In genomic region chr6:51177701-51178060, GRCm38 (mm10) we compare ENCODE assay signal across 9 mouse cellular contexts.
A peak's percentile ranks its signal among the peaks of the same experiment; 100 is the strongest.
DNase-seq lines count a peak whose midpoint lies in the region; ATAC-seq and TF ChIP-seq lines count a peak whose summit lies in the region.
"Had no signal": no experiment of that assay in that cellular context is flagged by ENCODE, and none has a peak within 500 bp of the region (broad histone marks: within the 10 kb centered on the region; RNA-seq: fewer than 3 reads in every experiment).

No protein-coding gene starts in this region.

- peak overlapping the region; percentile 44 for H3K4me3 ChIP-seq in heart, embryonic 11.5 days (ENCODE audit: low read depth, low read length)
- H3K4me3 ChIP-seq in C2C12 (ENCODE audit: insufficient read depth, poor library complexity, severe bottlenecking): peak overlapping the region; percentile 43
- H3K4me3 ChIP-seq in forebrain, embryonic 12.5 days (replicated peaks): peak overlapping the region; percentile 14
- peak overlapping the region; percentile 42 for H3K4me3 ChIP-seq in limb, embryonic 14.5 days (replicated peaks; ENCODE audit: low read length)

- no peak overlapping the region for H3K27ac ChIP-seq in heart, embryonic 11.5 days (ENCODE audit: low read depth, low read length)
- no peak overlapping the region for H3K27ac ChIP-seq in forebrain, embryonic 12.5 days
- no peak overlapping the region for H3K27ac ChIP-seq in limb, embryonic 14.5 days (replicated peaks; ENCODE audit: low read depth, low read length)

- peaks cover 11% of the 10 kb centered on the region for H3K4me1 ChIP-seq in heart, embryonic 11.5 days (ENCODE audit: control insufficient read depth, insufficient read depth, low read length)
- H3K4me1 ChIP-seq in forebrain, embryonic 12.5 days: peaks cover 16% of the 10 kb centered on the region
- H3K4me1 ChIP-seq in limb, embryonic 14.5 days (ENCODE audit: control insufficient read depth, insufficient read depth, low read length): peaks cover 14% of the 10 kb centered on the region

- no peak overlapping the region for H3K9ac ChIP-seq in heart, embryonic 11.5 days (ENCODE audit: low read depth, low read length)
- H3K9ac ChIP-seq in forebrain, embryonic 12.5 days: no peak overlapping the region
- H3K9ac ChIP-seq in limb, embryonic 14.5 days (ENCODE audit: low read depth, low read length, severe bottlenecking): peak overlapping the region; percentile 17; the same call in 1 of the 2 replicates

- WGBS in heart, embryonic 11.5 days (ENCODE audit: insufficient replicate concordance): under 1% methylated on average over 14 of the region's 14 CpGs
- WGBS in forebrain, embryonic 12.5 days: 1% methylated on average over 14 of the region's 14 CpGs
- WGBS in limb, embryonic 14.5 days: 2% methylated on average over 14 of the region's 14 CpGs

- no peaks in the 10 kb centered on the region for H3K9me3 ChIP-seq in heart, embryonic 11.5 days (replicated peaks; ENCODE audit: control insufficient read depth, low read length)
- H3K9me3 ChIP-seq in forebrain, embryonic 12.5 days: no peaks in the 10 kb centered on the region
- no peaks in the 10 kb centered on the region for H3K9me3 ChIP-seq in limb, embryonic 14.5 days (ENCODE audit: control insufficient read depth, low read length)

- H3ac ChIP-seq in C2C12 (ENCODE audit: control insufficient read depth, insufficient read length, low read depth): no peak overlapping the region

- H3K27me3 ChIP-seq in heart, embryonic 11.5 days (ENCODE audit: control insufficient read depth, insufficient read depth, low read length): peaks cover 37% of the 10 kb centered on the region
- no peaks in the 10 kb centered on the region for H3K27me3 ChIP-seq in C2C12 (ENCODE audit: control insufficient read depth, insufficient read depth, insufficient read length)
- peaks cover 66% of the 10 kb centered on the region for H3K27me3 ChIP-seq in forebrain, embryonic 12.5 days
- H3K27me3 ChIP-seq in limb, embryonic 14.5 days (ENCODE audit: control insufficient read depth, insufficient read depth, low read length): peaks cover 19% of the 10 kb centered on the region

- no peaks in the 10 kb centered on the region for H3K36me3 ChIP-seq in heart, embryonic 11.5 days (ENCODE audit: control insufficient read depth, insufficient read depth, low read length)
- no peaks in the 10 kb centered on the region for H3K36me3 ChIP-seq in C2C12 (ENCODE audit: control insufficient read depth, insufficient read depth)
- no peaks in the 10 kb centered on the region for H3K36me3 ChIP-seq in forebrain, embryonic 12.5 days (replicated peaks)
- H3K36me3 ChIP-seq in limb, embryonic 14.5 days (ENCODE audit: control insufficient read depth, insufficient read depth, low read length): no peaks in the 10 kb centered on the region

- no peak for DNase-seq in heart, postnatal 36 days
- no peak for DNase-seq in limb, embryonic 14.5 days (ENCODE audit: low spot score)
- no peak for DNase-seq in left cerebral cortex, adult 9 months (ENCODE audit: low spot score in 2 of 2)
- DNase-seq in layer of hippocampus, adult 9-10 months (ENCODE audit: low spot score): no peak
- DNase-seq: kidney, adult 9 months had no signal

- intact Hi-C loops in heart, postnatal 36 days (cut with DNase I): loop anchor here (5.0 to 10.0 kb wide), 6 partner anchors 835 to 1547 kb away; partner anchors contain the start of genes Evx1, Hoxa9 and Skap2

- no peak for TF ChIP-seq CTCF in C2C12 (IDR thresholded peaks at IDR 0.05; ENCODE audit: control insufficient read depth, insufficient read depth, insufficient read length)

- H3K79me3 ChIP-seq in C2C12 (ENCODE audit: low read depth): no peaks in the 10 kb centered on the region

- peak overlapping the region; percentile 76 for H3K4me2 ChIP-seq in heart, embryonic 11.5 days
- H3K4me2 ChIP-seq in forebrain, embryonic 12.5 days: peak overlapping the region; percentile 40
- H3K4me2 ChIP-seq in limb, embryonic 14.5 days (replicated peaks; ENCODE audit: low read depth, low read length, severe bottlenecking): peak overlapping the region; percentile 72

- no peaks in the 10 kb centered on the region for H3K79me2 ChIP-seq in C2C12 (ENCODE audit: control insufficient read depth, insufficient read depth)

- TF ChIP-seq POLR2A in limb, embryonic 14.5 days (IDR thresholded peaks at IDR 0.05; ENCODE audit: borderline replicate concordance, extremely low read depth, insufficient read depth, insufficient read length): no peak

- ATAC-seq in heart, embryonic 11.5 days (replicated peaks; ENCODE audit: insufficient number of reproducible peaks, low FRiP score, low TSS enrichment): no peak
- ATAC-seq in forebrain, embryonic 12.5 days (ENCODE audit: low FRiP score): no peak
- ATAC-seq in limb, embryonic 14.5 days (ENCODE audit: low FRiP score, low read depth): no peak
- no peak for ATAC-seq in megakaryocyte progenitor cell, adult 5-6 weeks (replicated peaks; ENCODE audit: poor library complexity)

TF ChIP-seq in C2C12, 6 proteins besides CTCF, POLR2A, EP300 and RAD21:
- TF ChIP-seq CEBPB (IDR thresholded peaks at IDR 0.05; ENCODE audit: low read depth) (no peak), MAX (IDR thresholded peaks at IDR 0.05) (no peak), FOSL1 (IDR thresholded peaks at IDR 0.05; ENCODE audit: insufficient read depth, low read length, poor library complexity, severe bottlenecking) (no peak), MYOD1 (IDR thresholded peaks at IDR 0.05; ENCODE audit: control insufficient read depth, insufficient read length, low read depth) (no peak), MYOG (IDR thresholded peaks at IDR 0.05; ENCODE audit: control insufficient read depth, extremely low read depth, insufficient read length) (no peak), USF1 (IDR thresholded peaks at IDR 0.05; ENCODE audit: low read depth) (no peak)
